Mouse (Mus musculus): Measurements from ENCODE around the gene Pramel5. TPM values are rescaled to one million over a fixed set of nuclear protein-coding genes. Genes with fewer than 3 reads are reported as not detected.

Gene Pramel5
- polyA plus RNA-seq (2015; fragmentation: Illumina TruSeq; extraction: RNeasy Lipid Tissue Mini Kit (QIAGEN cat#74804); ENCODE audit: insufficient read depth, low read depth, low replicate concordance), result not detected

DNA sequence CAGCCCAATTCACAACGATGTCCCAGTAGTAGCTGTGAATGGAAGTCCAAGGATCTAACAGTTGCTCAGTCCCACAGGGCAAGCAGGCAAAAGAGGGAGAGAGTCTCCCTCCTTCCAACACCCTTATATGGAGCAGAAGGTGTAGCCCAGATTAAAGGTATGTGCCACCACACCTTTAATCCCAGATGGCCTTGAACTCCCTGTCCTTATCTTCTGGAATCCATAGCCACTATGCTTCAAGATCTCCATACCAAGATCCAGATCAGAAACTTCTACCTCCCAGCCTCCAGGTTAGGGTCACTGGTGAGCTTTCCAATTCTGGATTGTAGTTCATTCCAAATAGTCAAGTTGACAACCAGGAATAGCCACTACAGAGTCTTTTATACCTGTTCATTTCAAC, at the start of gene Pramel5:
TSS of gene Pramel5 (minus strand) at position 101 of the 400 bp plus-strand sequence.

DNA sequence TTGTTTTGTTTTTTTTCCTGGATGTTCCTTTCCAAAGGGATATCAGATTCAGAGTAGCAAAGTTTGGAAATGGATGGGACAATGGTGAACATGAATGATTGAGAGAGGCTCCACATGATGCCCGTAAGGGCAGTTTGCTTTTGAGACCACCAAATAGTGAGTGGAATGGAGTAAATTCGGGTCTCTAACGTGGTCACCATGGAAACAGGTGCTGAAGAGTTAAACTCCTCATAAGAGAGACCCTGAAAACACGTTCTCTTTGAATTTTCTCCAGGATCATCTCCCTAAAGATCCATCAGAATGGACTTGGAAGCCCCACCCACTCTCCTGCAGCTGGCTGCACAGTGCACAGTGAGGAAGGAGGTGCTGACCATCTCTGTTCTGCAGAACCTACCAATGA, 49.7 kb upstream of the Pramel5 start, which contains the start of gene Gm13128:
TSS of gene Gm13128 (plus strand) at position 301 of the 400 bp plus-strand sequence.

Other genes with a start within 250 kb of the Pramel5 start
- not detected for gene Pramel4, start 221.4 kb downstream of the Pramel5 start, polyA plus RNA-seq (2015; fragmentation: Illumina TruSeq; extraction: RNeasy Lipid Tissue Mini Kit (QIAGEN cat#74804); ENCODE audit: insufficient read depth, low read depth, low replicate concordance)
- gene Gm13102, start 174.0 kb downstream of the Pramel5 start, polyA plus RNA-seq (2015; fragmentation: Illumina TruSeq; extraction: RNeasy Lipid Tissue Mini Kit (QIAGEN cat#74804); ENCODE audit: insufficient read depth, low read depth, low replicate concordance), result not detected
- not detected for gene Oog3, start 117.8 kb downstream of the Pramel5 start, polyA plus RNA-seq (2015; fragmentation: Illumina TruSeq; extraction: RNeasy Lipid Tissue Mini Kit (QIAGEN cat#74804); ENCODE audit: insufficient read depth, low read depth, low replicate concordance)
- gene Oog2, start 89.8 kb downstream of the Pramel5 start, polyA plus RNA-seq (2015; fragmentation: Illumina TruSeq; extraction: RNeasy Lipid Tissue Mini Kit (QIAGEN cat#74804); ENCODE audit: insufficient read depth, low read depth, low replicate concordance), result not detected
- gene C87977, start 67.2 kb downstream of the Pramel5 start, polyA plus RNA-seq (2015; fragmentation: Illumina TruSeq; extraction: RNeasy Lipid Tissue Mini Kit (QIAGEN cat#74804); ENCODE audit: insufficient read depth, low read depth, low replicate concordance), result not detected
- not detected for gene Gm13128, start 49.8 kb upstream of the Pramel5 start, polyA plus RNA-seq (2015; fragmentation: Illumina TruSeq; extraction: RNeasy Lipid Tissue Mini Kit (QIAGEN cat#74804); ENCODE audit: insufficient read depth, low read depth, low replicate concordance)
- gene Gm13119, start 77.5 kb upstream of the Pramel5 start, polyA plus RNA-seq (2015; fragmentation: Illumina TruSeq; extraction: RNeasy Lipid Tissue Mini Kit (QIAGEN cat#74804); ENCODE audit: insufficient read depth, low read depth, low replicate concordance), result not detected
- not detected for gene Pramef20, start 97.4 kb upstream of the Pramel5 start, polyA plus RNA-seq (2015; fragmentation: Illumina TruSeq; extraction: RNeasy Lipid Tissue Mini Kit (QIAGEN cat#74804); ENCODE audit: insufficient read depth, low read depth, low replicate concordance)
- gene Pramef12, start 128.0 kb upstream of the Pramel5 start, polyA plus RNA-seq (2015; fragmentation: Illumina TruSeq; extraction: RNeasy Lipid Tissue Mini Kit (QIAGEN cat#74804); ENCODE audit: insufficient read depth, low read depth, low replicate concordance), result not detected
- gene 1700012P22Rik, start 158.3 kb upstream of the Pramel5 start, polyA plus RNA-seq (2015; fragmentation: Illumina TruSeq; extraction: RNeasy Lipid Tissue Mini Kit (QIAGEN cat#74804); ENCODE audit: insufficient read depth, low read depth, low replicate concordance), result not detected
- gene Gm9944, start 172.8 kb upstream of the Pramel5 start, polyA plus RNA-seq (2015; fragmentation: Illumina TruSeq; extraction: RNeasy Lipid Tissue Mini Kit (QIAGEN cat#74804); ENCODE audit: insufficient read depth, low read depth, low replicate concordance), result not detected
- not detected for gene Aadacl3, start 183.3 kb upstream of the Pramel5 start, polyA plus RNA-seq (2015; fragmentation: Illumina TruSeq; extraction: RNeasy Lipid Tissue Mini Kit (QIAGEN cat#74804); ENCODE audit: insufficient read depth, low read depth, low replicate concordance)
- gene 9430007A20Rik, start 239.3 kb upstream of the Pramel5 start, polyA plus RNA-seq (2015; fragmentation: Illumina TruSeq; extraction: RNeasy Lipid Tissue Mini Kit (QIAGEN cat#74804); ENCODE audit: insufficient read depth, low read depth, low replicate concordance), result not detected